Mouse (Mus musculus) forebrain, postnatal 0 days (tissue): ENCODE results near the gene Tnp1. TPM values are rescaled to one million over a fixed set of nuclear protein-coding genes. Genes with fewer than 3 reads are reported as not detected.

ENCODE experiments used
- ATAC-seq: fragments of 200-750 bp; cut with Nextera tagmentation; 2 replicates; pipeline ENCODE4 v1.8.0; 2017; ENCODE audit warnings: mild to moderate bottlenecking, moderate library complexity
- DNase-seq: peaks from one replicate; pipeline ENCODE4 v3.0.0-alpha.2; 2015
- H3K27ac ChIP-seq: fragments of 300-500 bp; sonication (generic); 2 replicates; pipeline ENCODE4 v1.5.1; 2014; ENCODE audit warnings: low read depth, mild to moderate bottlenecking, antibody characterized with exemption, low read length, moderate library complexity, mixed read lengths
- H3K27me3 ChIP-seq: fragments of 300-500 bp; sonication (generic); 2 replicates; pipeline ENCODE4 v1.6.1; 2014; ENCODE audit warnings: mild to moderate bottlenecking, low read length, mixed read lengths; ENCODE audit not compliant: insufficient read depth
- H3K36me3 ChIP-seq: fragments of 300-500 bp; sonication (generic); 2 replicates; pipeline ENCODE4 v1.6.1; 2014; ENCODE audit warnings: mild to moderate bottlenecking, moderate library complexity; ENCODE audit not compliant: insufficient read depth
- H3K4me1 ChIP-seq: fragments of 300-500 bp; sonication (generic); 2 replicates; pipeline ENCODE4 v1.6.1; 2014; ENCODE audit warnings: antibody characterized with exemption; ENCODE audit not compliant: insufficient read depth
- H3K4me2 ChIP-seq: fragments of 300-500 bp; sonication (generic); 2 replicates; pipeline ENCODE4 v1.6.1; 2014; ENCODE audit warnings: low read depth, mild to moderate bottlenecking, moderate library complexity
- H3K4me3 ChIP-seq: fragments of 300-500 bp; sonication (generic); 2 replicates; pipeline ENCODE4 v1.5.1; 2014; ENCODE audit warnings: low read depth, low read length, mixed read lengths
- H3K9ac ChIP-seq: fragments of 300-500 bp; sonication (generic); 2 replicates; pipeline ENCODE4 v1.6.1; 2014; ENCODE audit warnings: mild to moderate bottlenecking
- H3K9me3 ChIP-seq: fragments of 300-500 bp; sonication (generic); 2 replicates; pipeline ENCODE4 v1.6.1; 2016; ENCODE audit warnings: low read length
- CTCF ChIP-seq: sonication (generic); IDR thresholded peaks from 2 replicates; pipeline ENCODE4 v1.5.1; 2016; ENCODE audit warnings: antibody characterized with exemption, control low read depth, low read depth
- WGBS: fragments of 180-500 bp; shearing (Covaris S2); extraction: QIAGEN DNeasy Blood & Tissue Kit; methylation state at CpG from one replicate; pipeline ENCODE4 v1.1.7; 2014; 5-methylcytosine and 5-hydroxymethylcytosine counted together
- polyA plus RNA-seq: library from polyadenylated mRNA; unstranded; fragments of >200 nt; fragmentation: Nextera tagmentation; extraction: Ambion mirVana; gene quantifications from 2 replicates; pipeline ENCODE4 v1.2.1, GENCODE M21; 2015
- total RNA-seq: library from RNA; depleted of rRNA; stranded (reverse); fragments of >200 nt; gene quantifications from 2 replicates; pipeline ENCODE4 v1.2.3, GENCODE M21; 2014

Tnp1 gene
- total and polyA plus RNA-seq, 2 experiments from 2014 or later = not detected

DNA sequence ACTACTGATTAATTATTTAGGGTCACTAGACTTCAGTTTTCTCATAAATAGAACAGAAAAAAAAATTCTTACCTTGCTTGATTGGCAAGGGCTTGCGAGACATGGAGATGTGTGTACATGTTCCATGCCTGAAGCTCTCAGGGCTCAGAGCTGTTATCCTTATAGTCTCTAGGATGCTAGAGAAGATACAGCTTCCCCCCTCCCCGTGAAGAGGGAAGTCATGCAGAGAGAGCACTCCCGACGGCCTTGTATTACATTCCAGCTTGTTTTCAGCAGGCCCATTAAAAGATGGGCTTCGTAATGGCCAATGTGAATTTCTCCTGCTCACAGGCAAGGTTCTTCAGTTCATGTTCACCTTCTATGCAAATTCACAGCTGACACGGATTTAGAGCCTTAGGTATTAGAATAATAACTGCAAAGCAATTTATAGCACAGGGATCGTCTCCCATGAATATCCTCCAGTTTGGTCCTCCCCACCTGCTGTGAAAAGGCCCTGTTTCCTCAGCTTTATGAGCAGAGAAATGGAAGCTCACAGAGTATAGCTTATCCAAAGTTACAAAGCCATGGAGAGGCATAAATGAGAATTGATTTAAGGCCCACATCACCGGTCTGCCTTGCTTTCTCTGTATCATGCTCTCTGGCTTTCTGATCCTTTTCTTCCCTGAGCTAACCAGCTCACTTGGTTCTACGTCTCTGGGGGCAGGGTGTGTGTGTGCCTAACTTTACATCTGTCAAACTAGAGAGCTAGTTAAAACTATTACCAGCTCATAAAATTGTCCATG, 38.0 kb upstream of the Tnp1 start:
- Histone ChIP-seq H3K4me3 (no peak overlapping the region), H3K36me3 (no peaks in the 10 kb centered on the region), H3K4me2 (no peak overlapping the region), H3K4me1 (no peaks in the 10 kb centered on the region), H3K27ac (no peak overlapping the region), H3K27me3 (no peaks in the 10 kb centered on the region), H3K9ac (no peak overlapping the region), H3K9me3 (no peaks in the 10 kb centered on the region)
- no peak for TF ChIP-seq CTCF
- WGBS = 41% methylated on average over 9 of the region's 9 CpGs
- no peak for ATAC-seq
- no peak for DNase-seq

GRCm38 (mm10) chr1:73046896-73047672, 31.4 kb upstream of the Tnp1 start:
- Histone ChIP-seq H3K4me1 (no peaks in the 10 kb centered on the region), H3K27ac (no peak overlapping the region), H3K4me3 (no peak overlapping the region), H3K36me3 (no peaks in the 10 kb centered on the region), H3K9me3 (no peaks in the 10 kb centered on the region), H3K27me3 (no peaks in the 10 kb centered on the region), H3K9ac (no peak overlapping the region), H3K4me2 (no peak overlapping the region)
- ATAC-seq = no peak
- no peak for DNase-seq
- TF ChIP-seq CTCF = no peak
- WGBS = 88% methylated on average over 5 of the region's 6 CpGs

DNA sequence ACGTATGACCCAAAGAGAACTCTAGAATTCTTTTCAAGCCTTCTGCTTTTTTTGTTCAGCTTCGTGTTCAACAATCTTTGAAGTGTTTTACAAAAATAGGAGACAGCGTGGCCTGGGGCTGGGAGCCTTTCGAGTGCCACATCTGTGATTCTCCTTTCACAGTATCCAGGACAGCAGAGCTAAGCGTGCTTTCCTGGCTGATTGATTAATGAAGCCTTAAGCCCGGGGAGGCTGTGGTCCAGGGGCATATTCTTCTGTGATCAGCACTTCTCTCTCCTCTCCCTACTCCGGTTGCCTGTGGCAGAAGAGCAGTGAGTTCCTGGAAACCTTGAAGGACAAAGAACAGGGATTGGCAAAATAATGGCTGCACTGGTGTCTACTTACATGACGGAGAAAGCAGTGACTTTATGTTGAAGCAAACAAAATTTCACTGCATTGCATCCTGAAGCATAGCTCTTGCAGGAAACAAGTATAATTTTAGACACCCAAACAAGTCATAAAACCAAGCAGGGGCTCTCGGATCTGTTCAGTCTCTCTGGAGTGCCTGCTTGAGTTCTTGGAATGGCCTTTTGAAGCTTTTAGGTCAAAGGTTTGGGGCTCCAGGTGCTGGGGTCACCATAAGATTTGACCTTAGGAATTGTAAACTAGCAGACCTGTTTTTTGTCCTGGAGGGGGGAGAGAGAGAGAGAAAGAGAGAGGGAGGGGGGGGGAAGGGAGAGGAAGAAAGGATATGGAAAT, 30.4 kb upstream of the Tnp1 start:
- no peak overlapping the region for H3K9ac ChIP-seq
- WGBS = 38% methylated on average over 9 of the region's 9 CpGs
- no peaks in the 10 kb centered on the region for H3K27me3 ChIP-seq
- H3K4me2 ChIP-seq = no peak overlapping the region
- H3K9me3 ChIP-seq = no peaks in the 10 kb centered on the region
- no peaks in the 10 kb centered on the region for H3K4me1 ChIP-seq
- no peak overlapping the region for H3K4me3 ChIP-seq
- ATAC-seq (no peak), DNase-seq (no peak)
- no peak for TF ChIP-seq CTCF
- H3K27ac ChIP-seq = no peak overlapping the region
- no peaks in the 10 kb centered on the region for H3K36me3 ChIP-seq

DNA sequence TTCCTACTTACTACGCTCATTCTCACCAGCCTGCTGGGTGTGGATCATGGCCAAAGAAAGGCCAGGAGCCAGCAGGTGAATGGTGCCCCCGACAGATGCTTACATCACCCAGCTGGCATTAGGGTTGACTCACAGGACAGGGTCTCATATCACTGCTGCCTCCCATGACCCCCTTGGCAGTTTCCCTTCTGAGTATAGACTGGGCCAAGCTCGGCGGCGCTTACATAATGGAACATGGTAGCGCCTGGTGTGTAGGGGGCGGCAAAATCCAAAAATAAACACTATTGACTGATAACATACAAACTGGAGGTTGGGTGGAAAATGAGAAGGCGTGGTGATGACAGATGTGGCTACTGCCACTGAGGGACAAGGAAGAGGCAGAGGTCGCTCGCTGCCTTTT, 28.0 kb upstream of the Tnp1 start:
- no peak overlapping the region for H3K9ac ChIP-seq
- H3K27ac ChIP-seq = no peak overlapping the region
- no peaks in the 10 kb centered on the region for H3K4me1 ChIP-seq
- ATAC-seq (no peak), DNase-seq (no peak)
- H3K9me3 ChIP-seq = no peaks in the 10 kb centered on the region
- H3K36me3 ChIP-seq = no peaks in the 10 kb centered on the region
- 96% methylated on average over 10 of the region's 10 CpGs for WGBS
- no peaks in the 10 kb centered on the region for H3K27me3 ChIP-seq
- H3K4me3 ChIP-seq = no peak overlapping the region
- no peak overlapping the region for H3K4me2 ChIP-seq
- no peak for TF ChIP-seq CTCF

DNA sequence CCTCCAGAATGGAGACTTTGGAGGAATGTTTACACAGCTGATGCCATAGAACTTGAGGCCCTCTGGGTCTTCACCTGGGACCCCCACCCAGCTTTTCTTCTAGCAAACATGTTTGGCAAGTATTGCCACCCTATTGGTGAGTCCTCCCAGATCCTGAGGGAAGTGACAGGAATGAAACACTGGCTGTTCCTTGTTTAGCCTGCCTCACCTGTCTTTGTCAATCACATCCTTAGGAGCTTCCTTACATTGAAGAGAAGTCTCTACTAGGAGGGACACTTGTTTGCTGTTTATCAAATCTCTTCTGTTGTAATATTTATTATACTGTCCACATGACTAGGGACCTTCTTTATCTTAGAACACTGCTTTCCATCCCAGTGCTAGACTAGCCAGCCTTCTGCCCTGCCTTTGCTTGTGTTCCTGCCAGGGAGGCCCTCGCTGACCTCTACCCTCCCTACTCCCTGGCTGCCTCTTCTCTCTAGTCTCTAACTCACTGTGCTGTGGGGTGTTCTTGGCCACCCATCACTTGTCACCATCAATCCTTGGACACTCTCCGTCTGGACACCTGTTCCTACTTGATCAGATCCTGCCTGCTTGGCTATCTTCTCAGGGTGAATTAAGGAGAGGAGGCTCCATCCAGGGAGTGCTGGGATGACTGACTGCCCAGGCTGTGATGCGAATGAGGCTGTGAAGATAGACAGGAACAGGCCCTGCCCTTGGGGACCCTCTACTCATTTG, 25.1 kb upstream of the Tnp1 start:
- DNase-seq = no peak
- 90% methylated on average over 3 of the region's 3 CpGs for WGBS
- TF ChIP-seq CTCF = no peak

GRCm38 (mm10) chr1:73038532-73038931, 22.8 kb upstream of the Tnp1 start:
- H3K9ac ChIP-seq = no peak overlapping the region
- no peaks in the 10 kb centered on the region for H3K4me1 ChIP-seq
- H3K27ac ChIP-seq = no peak overlapping the region
- H3K4me3 ChIP-seq = no peak overlapping the region
- no peaks in the 10 kb centered on the region for H3K36me3 ChIP-seq
- H3K9me3 ChIP-seq = no peaks in the 10 kb centered on the region
- H3K4me2 ChIP-seq = no peak overlapping the region
- TF ChIP-seq CTCF = no peak
- DNase-seq (no peak), ATAC-seq (no peak)
- H3K27me3 ChIP-seq = no peaks in the 10 kb centered on the region
- 85% methylated on average over 3 of the region's 3 CpGs for WGBS

More for the DNA sequence above, 25.1 kb upstream of the Tnp1 start:
- Histone ChIP-seq H3K4me2 (no peak overlapping the region), H3K4me1 (no peaks in the 10 kb centered on the region), H3K27ac (no peak overlapping the region), H3K27me3 (no peaks in the 10 kb centered on the region), H3K36me3 (no peaks in the 10 kb centered on the region), H3K4me3 (no peak overlapping the region), H3K9me3 (no peaks in the 10 kb centered on the region), H3K9ac (no peak overlapping the region)
- ATAC-seq = no peak
